Mouse (Mus musculus) retina, postnatal 1 day (tissue): Measurements from ENCODE around the gene Twf2.
A peak's percentile ranks its signal among the peaks of the same experiment; 100 is the strongest.

Source experiments
- DNase-seq: peaks from one replicate; pipeline ENCODE4 v3.0.0-alpha.2; 2012

Gene Twf2

GRCm38 (mm10) chr9:106212594-106212981 lies 9.7 kb downstream of the Twf2 start:
- no peak for DNase-seq

GRCm38 (mm10) chr9:106215341-106216125 lies 12.6 kb downstream of the Twf2 start:
- no peak for DNase-seq

GRCm38 (mm10) chr9:106216971-106217370 lies 14.1 kb downstream of the Twf2 start:
- no peak for DNase-seq

- no peak for DNase-seq
These were observed 18.1 kb downstream of the Twf2 start for GRCm38 (mm10) chr9:106220894-106221523.

GRCm38 (mm10) chr9:106222261-106222851 lies 19.4 kb downstream of the Twf2 start, which contains the start of gene Tlr9:
Gene Tlr9 (plus strand): TSS chr9:106222598.
- no peak for DNase-seq

- no peak for DNase-seq
These were observed 20.1 kb downstream of the Twf2 start for GRCm38 (mm10) chr9:106222994-106223393.

- no peak for DNase-seq
These were observed 22.7 kb downstream of the Twf2 start for GRCm38 (mm10) chr9:106225469-106226150.

- DNase-seq, result peak; percentile 77
These were observed 23.3 kb downstream of the Twf2 start for GRCm38 (mm10) chr9:106226151-106226682.

GRCm38 (mm10) chr9:106227790-106228429 lies 25.0 kb downstream of the Twf2 start:
- no peak for DNase-seq

GRCm38 (mm10) chr9:106230051-106230733 lies 27.3 kb downstream of the Twf2 start:
- no peak for DNase-seq

GRCm38 (mm10) chr9:106230734-106231106 lies 27.8 kb downstream of the Twf2 start:
- DNase-seq, result peak; percentile 24

- DNase-seq, result no peak
These were observed 28.3 kb downstream of the Twf2 start for GRCm38 (mm10) chr9:106231220-106231619.

GRCm38 (mm10) chr9:106231816-106232215 lies 28.9 kb downstream of the Twf2 start:
- DNase-seq, result no peak

GRCm38 (mm10) chr9:106232956-106233355 lies 30.0 kb downstream of the Twf2 start:
- DNase-seq, result no peak

GRCm38 (mm10) chr9:106233953-106234352 lies 31.0 kb downstream of the Twf2 start:
- no peak for DNase-seq

GRCm38 (mm10) chr9:106235194-106235830 lies 32.4 kb downstream of the Twf2 start:
- no peak for DNase-seq

- no peak for DNase-seq
These were observed 33.4 kb downstream of the Twf2 start for GRCm38 (mm10) chr9:106236156-106236817.

- DNase-seq, result no peak
These were observed 33.9 kb downstream of the Twf2 start for GRCm38 (mm10) chr9:106236818-106237211.

GRCm38 (mm10) chr9:106237401-106237800 lies 34.5 kb downstream of the Twf2 start:
- no peak for DNase-seq

- no peak for DNase-seq
These were observed 35.0 kb downstream of the Twf2 start for GRCm38 (mm10) chr9:106237878-106238277.
